Mouse (Mus musculus) hindbrain, embryonic 15.5 days (tissue): Measurements from ENCODE around the gene Abcc4. TPM values are rescaled to one million over a fixed set of nuclear protein-coding genes. Genes with fewer than 3 reads are reported as not detected.

Experiments
- microRNA-seq: library from miRNA; unstranded; fragments of <30 nt; microRNA quantifications from one replicate; pipeline ENCODE4, GENCODE M21; 2016
- polyA plus RNA-seq: library from polyadenylated mRNA; unstranded; fragments of >200 nt; fragmentation: Nextera tagmentation; extraction: Ambion mirVana; gene quantifications from 2 replicates; pipeline ENCODE4 v1.2.1, GENCODE M21; 2015

The Abcc4 gene
- polyA plus RNA-seq, 1 experiment from 2014 or later, result 2.3 TPM

Small RNA genes within 50 kb of the gene (microRNA-seq; reads per million reads assigned to microRNA genes)
- not detected for gene Mir6391

Other genes starting within 250 kb of the Abcc4 start
- gene Cldn10, start 81.7 kb upstream of the Abcc4 start, polyA plus RNA-seq, result 2.9 TPM in 2 replicates
- gene Dzip1, start 219.2 kb upstream of the Abcc4 start, polyA plus RNA-seq, result 89.8 and 93.2 TPM in 2 replicates
- gene Dnajc3, start 231.8 kb upstream of the Abcc4 start, polyA plus RNA-seq, result 22.3 and 22.6 TPM in 2 replicates